Mouse (Mus musculus) liver, postnatal 0 days (tissue): Measurements from ENCODE around the gene Rmdn2. TPM values are rescaled to one million over a fixed set of nuclear protein-coding genes. Genes with fewer than 3 reads are reported as not detected.

Experiments
- ATAC-seq: fragments of 200-750 bp; cut with Nextera tagmentation; 2 replicates; pipeline ENCODE4 v1.8.0; 2017; ENCODE audit warnings: mild to moderate bottlenecking, moderate library complexity
- DNase-seq: peaks from one replicate; pipeline ENCODE4 v3.0.0-alpha.2; 2016
- H3K27ac ChIP-seq: fragments of 300-500 bp; sonication (generic); 2 replicates; pipeline ENCODE4 v1.5.1; 2014; ENCODE audit warnings: antibody characterized with exemption, moderate library complexity, mild to moderate bottlenecking, low read depth
- H3K27me3 ChIP-seq: fragments of 300-500 bp; sonication (generic); 2 replicates; pipeline ENCODE4 v1.6.1; 2014; ENCODE audit warnings: low read length, control low read depth, mixed read lengths; ENCODE audit not compliant: insufficient read depth
- H3K36me3 ChIP-seq: fragments of 300-500 bp; sonication (generic); replicated peaks from 2 replicates; pipeline ENCODE4 v1.6.1; 2014; ENCODE audit warnings: mild to moderate bottlenecking, control low read depth, low read length, moderate library complexity, mixed read lengths; ENCODE audit not compliant: insufficient read depth
- H3K4me1 ChIP-seq: fragments of 300-500 bp; sonication (generic); 2 replicates; pipeline ENCODE4 v1.6.1; 2014; ENCODE audit warnings: antibody characterized with exemption, mild to moderate bottlenecking, control low read depth; ENCODE audit not compliant: insufficient read depth
- H3K4me2 ChIP-seq: fragments of 300-500 bp; sonication (generic); 2 replicates; pipeline ENCODE4 v1.6.1; 2014; ENCODE audit warnings: low read depth, mild to moderate bottlenecking, low read length, moderate library complexity, mixed read lengths
- H3K4me3 ChIP-seq: fragments of 300-500 bp; sonication (generic); 2 replicates; pipeline ENCODE4 v1.5.1; 2014; ENCODE audit warnings: low read depth, low read length
- H3K9ac ChIP-seq: fragments of 300-500 bp; sonication (generic); replicated peaks from 2 replicates; pipeline ENCODE4 v1.6.1; 2014; ENCODE audit warnings: mild to moderate bottlenecking, moderate library complexity
- H3K9me3 ChIP-seq: fragments of 300-500 bp; sonication (generic); 2 replicates; pipeline ENCODE4 v1.6.1; 2016; ENCODE audit warnings: mild to moderate bottlenecking, control low read depth, low read length, mixed read lengths
- CTCF ChIP-seq: sonication (generic); IDR thresholded peaks from 2 replicates; pipeline ENCODE4 v1.5.1; 2016; ENCODE audit warnings: antibody characterized with exemption, low read depth
- EP300 ChIP-seq: IDR thresholded peaks from 2 replicates; pipeline ENCODE4 v1.6.1; 2016; ENCODE audit warnings: antibody characterized with exemption, low read depth, mild to moderate bottlenecking
- WGBS: fragments of 180-500 bp; shearing (Covaris S2); extraction: QIAGEN DNeasy Blood & Tissue Kit; methylation state at CpG from one replicate; pipeline ENCODE4 v1.1.7; 2014; ENCODE audit not compliant: insufficient replicate concordance; 5-methylcytosine and 5-hydroxymethylcytosine counted together
- polyA plus RNA-seq: library from polyadenylated mRNA; unstranded; fragments of >200 nt; fragmentation: Nextera tagmentation; extraction: Ambion mirVana; gene quantifications from 2 replicates; pipeline ENCODE4 v1.2.1, GENCODE M21; 2015

Gene Rmdn2
- polyA plus RNA-seq, 1 experiment from 2014 or later = 11.2 TPM

GRCm38 (mm10) chr17:79713276-79713642 is 101.6 kb downstream of the Rmdn2 start:
- Histone ChIP-seq H3K9me3 (no peaks in the 10 kb centered on the region), H3K9ac (no peak overlapping the region), H3K36me3 (no peaks in the 10 kb centered on the region), H3K4me1 (peaks cover 13% of the 10 kb centered on the region), H3K27ac (no peak overlapping the region), H3K27me3 (peaks cover 74% of the 10 kb centered on the region), H3K4me3 (peak overlapping the region; percentile 35), H3K4me2 (peak overlapping the region; percentile 62)
- ATAC-seq (no peak), DNase-seq (peak; percentile 18)
- 4% methylated on average over 24 of the region's 24 CpGs for WGBS
- TF ChIP-seq CTCF = no peak
- no peak for TF ChIP-seq EP300

GRCm38 (mm10) chr17:79713643-79714367 is 102.1 kb downstream of the Rmdn2 start:
- DNase-seq = no peak
- Histone ChIP-seq H3K9ac (no peak overlapping the region), H3K27ac (no peak overlapping the region), H3K4me3 (peak overlapping the region; percentile 35), H3K9me3 (no peaks in the 10 kb centered on the region), H3K36me3 (no peaks in the 10 kb centered on the region), H3K4me1 (peaks cover 13% of the 10 kb centered on the region), H3K27me3 (peaks cover 74% of the 10 kb centered on the region), H3K4me2 (peak overlapping the region; percentile 62)
- 3% methylated on average over 63 of the region's 63 CpGs for WGBS
- TF ChIP-seq EP300 (no peak), CTCF (no peak)
- no peak for ATAC-seq

- Histone ChIP-seq H3K9ac (no peak overlapping the region), H3K27me3 (peaks cover 76% of the 10 kb centered on the region)
- ATAC-seq = no peak
Observed at GRCm38 (mm10) chr17:79714368-79714895, 102.8 kb downstream of the Rmdn2 start.

GRCm38 (mm10) chr17:79714931-79715637 is 103.4 kb downstream of the Rmdn2 start, which contains the start of gene Cyp1b1:
TSS of gene Cyp1b1 (minus strand) at chr17:79715061.
- Histone ChIP-seq H3K4me1 (peaks cover 13% of the 10 kb centered on the region), H3K9ac (no peak within 1 kb of the TSS), H3K4me3 (peak within 1 kb of the TSS; percentile 35), H3K36me3 (no peaks in the 10 kb centered on the region), H3K9me3 (no peaks in the 10 kb centered on the region), H3K4me2 (peak within 1 kb of the TSS; percentile 70), H3K27me3 (peaks cover 72% of the 10 kb centered on the region), H3K27ac (no peak within 1 kb of the TSS)
- ATAC-seq (no peak), DNase-seq (no peak)
- TF ChIP-seq CTCF (no peak), EP300 (no peak)
- 1% methylated on average over 31 of the region's 31 CpGs for WGBS

More at GRCm38 (mm10) chr17:79714368-79714895, 102.8 kb downstream of the Rmdn2 start:
- Histone ChIP-seq H3K36me3 (no peaks in the 10 kb centered on the region), H3K4me1 (peaks cover 13% of the 10 kb centered on the region), H3K4me3 (peak overlapping the region; percentile 35; the same call in 1 of the 2 replicates), H3K4me2 (peak overlapping the region; percentile 70), H3K27ac (no peak overlapping the region), H3K9me3 (no peaks in the 10 kb centered on the region)
- no peak for DNase-seq
- 4% methylated on average over 16 of the region's 16 CpGs for WGBS
- TF ChIP-seq CTCF = no peak
- TF ChIP-seq EP300 = no peak

DNA sequence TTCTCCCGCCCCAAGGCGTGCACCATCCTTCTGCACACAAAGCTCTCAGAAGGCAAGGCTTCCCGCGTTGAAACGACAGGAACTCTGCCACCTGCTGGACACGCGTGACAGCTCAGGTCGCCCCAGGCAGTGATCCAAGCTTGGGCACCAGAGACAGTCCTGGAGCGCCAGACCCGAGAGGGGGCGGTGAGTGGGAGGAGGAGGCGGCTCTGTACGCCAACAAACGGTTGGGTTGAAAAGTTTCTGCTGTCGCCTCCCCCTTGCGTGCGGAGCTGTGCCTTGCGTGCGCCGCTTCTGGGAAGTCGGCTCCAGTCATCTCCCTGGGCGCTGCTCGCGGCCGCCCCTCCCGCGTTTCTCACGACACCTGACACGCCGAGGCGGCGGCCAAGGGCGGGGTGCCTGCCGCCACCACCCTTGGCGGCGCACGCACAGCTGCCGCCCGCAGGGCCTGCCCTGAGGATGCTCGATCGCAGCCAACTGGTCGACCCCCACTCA is 104.0 kb downstream of the Rmdn2 start:
- no peak overlapping the region for H3K9ac ChIP-seq

DNA sequence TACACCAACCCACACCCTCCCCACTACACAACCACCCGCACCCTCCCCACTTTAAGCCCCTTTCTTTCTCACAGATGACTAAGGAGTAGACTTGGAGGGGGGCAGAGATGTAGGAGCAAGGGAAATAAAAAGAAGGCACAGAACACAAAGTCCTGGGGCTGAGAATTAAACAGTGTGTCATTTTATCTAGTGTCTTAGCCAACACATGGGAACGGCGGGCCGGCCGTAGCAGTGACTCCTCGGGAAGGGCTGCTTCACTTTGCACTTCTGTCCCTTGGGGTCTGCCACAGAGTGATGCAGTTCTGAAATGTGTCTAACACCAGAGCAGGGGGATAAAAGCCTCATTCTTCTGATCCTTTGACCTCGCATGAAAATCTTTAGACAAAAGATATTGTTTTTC is 109.0 kb downstream of the Rmdn2 start:
- Histone ChIP-seq H3K27me3 (peaks cover 26% of the 10 kb centered on the region), H3K4me3 (no peak overlapping the region), H3K4me1 (no peaks in the 10 kb centered on the region), H3K36me3 (no peaks in the 10 kb centered on the region), H3K4me2 (no peak overlapping the region), H3K9ac (no peak overlapping the region), H3K27ac (no peak overlapping the region), H3K9me3 (no peaks in the 10 kb centered on the region)
- TF ChIP-seq EP300 = no peak
- TF ChIP-seq CTCF = no peak
- no peak for DNase-seq
- WGBS = 74% methylated on average over 7 of the region's 7 CpGs
- ATAC-seq = no peak

More for the DNA sequence above, 104.0 kb downstream of the Rmdn2 start:
- TF ChIP-seq CTCF = peak; percentile 87
- TF ChIP-seq EP300 = no peak
- under 1% methylated on average over 42 of the region's 42 CpGs for WGBS
- Histone ChIP-seq H3K27me3 (peaks cover 72% of the 10 kb centered on the region), H3K27ac (no peak overlapping the region), H3K36me3 (no peaks in the 10 kb centered on the region), H3K9me3 (no peaks in the 10 kb centered on the region), H3K4me2 (peak overlapping the region; percentile 70), H3K4me3 (peak overlapping the region; percentile 35), H3K4me1 (peaks cover 13% of the 10 kb centered on the region)
- DNase-seq = peak; percentile 86
- ATAC-seq = peak; percentile 86
